Mouse (Mus musculus) lung, postnatal 10 days (tissue): ENCODE data around the gene Wdr86.
"Not testable (repeated sequence)": the region's sequence is repeated elsewhere in the genome, so short reads cannot be mapped to it uniquely, and the experiment has no call there.

Source experiments
- DNase-seq: peaks from one replicate; pipeline ENCODE4 v3.0.0; 2021

Wdr86 gene

DNA sequence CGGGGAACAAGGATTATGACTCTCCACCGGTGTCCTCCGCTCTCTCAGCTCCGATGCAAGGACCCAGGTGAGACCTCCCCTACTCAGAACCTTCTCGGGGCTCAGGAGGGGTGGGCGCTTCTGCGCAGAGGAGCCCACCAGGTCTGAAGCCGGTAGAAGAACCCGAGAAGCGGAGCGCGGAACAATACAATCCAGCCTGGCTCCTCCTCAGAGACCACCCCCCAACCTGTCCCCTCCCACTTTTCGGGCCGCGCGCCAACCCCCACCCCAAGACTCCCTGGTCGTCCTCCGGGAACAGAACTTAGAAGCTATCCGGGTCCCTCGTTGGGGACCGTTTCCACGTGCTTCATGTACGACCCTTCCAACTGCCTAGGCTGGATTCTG is at the start of gene Wdr86:
Wdr86 (minus strand) TSS at position 240 of the 384 bp plus-strand sequence.
- DNase-seq: no peak

DNA sequence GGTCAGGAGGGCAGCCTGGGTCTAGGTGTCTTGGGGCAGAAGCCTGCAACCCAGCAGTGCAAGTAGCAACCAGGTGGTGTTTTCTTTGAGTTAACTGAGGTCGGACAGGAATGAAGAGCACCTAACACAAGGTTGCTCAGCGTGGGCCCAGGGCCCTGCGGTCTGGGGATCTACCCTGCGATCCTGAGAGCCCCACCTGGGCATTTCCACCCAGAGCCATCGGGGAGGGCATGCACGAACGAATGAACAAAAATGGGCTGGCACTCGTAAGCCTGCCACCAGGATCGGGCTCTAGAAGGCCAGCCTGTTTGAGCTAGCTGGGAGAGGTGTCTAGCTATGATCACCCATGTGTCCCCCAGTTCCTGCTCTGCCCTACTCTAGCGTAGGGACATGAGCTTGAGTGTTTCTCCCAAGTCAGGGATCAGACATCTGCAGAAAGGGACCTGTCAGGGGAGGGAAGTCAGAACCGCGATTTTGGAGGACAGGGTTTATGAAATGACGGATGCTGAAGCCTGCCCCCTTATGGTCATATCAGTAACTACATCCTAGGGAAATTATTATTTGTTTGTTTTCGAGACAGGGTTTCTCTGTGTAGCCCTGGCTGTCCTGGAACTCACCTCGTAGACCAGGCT is 49.5 kb upstream of the Wdr86 start:
- peak; percentile 62 for DNase-seq

DNA sequence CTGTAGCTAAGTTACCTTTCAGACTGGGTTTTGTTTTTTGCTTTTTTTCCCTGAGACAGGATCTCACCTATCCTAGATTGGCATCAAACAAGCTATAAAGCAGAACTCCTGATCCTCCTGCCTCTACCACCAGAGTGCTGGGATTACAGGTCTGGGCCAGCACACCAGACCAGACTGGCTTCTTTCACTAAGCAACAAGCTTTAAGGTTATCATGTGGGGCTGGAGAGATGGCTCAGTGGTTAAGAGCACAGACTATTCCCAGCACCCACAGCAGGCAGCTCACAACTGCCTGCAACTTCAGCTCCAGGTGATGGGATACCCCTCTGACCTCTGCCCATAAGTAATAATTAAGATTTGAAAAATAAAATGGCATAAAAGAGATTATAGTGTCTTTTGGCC is 48.8 kb upstream of the Wdr86 start:
- DNase-seq: no peak

DNA sequence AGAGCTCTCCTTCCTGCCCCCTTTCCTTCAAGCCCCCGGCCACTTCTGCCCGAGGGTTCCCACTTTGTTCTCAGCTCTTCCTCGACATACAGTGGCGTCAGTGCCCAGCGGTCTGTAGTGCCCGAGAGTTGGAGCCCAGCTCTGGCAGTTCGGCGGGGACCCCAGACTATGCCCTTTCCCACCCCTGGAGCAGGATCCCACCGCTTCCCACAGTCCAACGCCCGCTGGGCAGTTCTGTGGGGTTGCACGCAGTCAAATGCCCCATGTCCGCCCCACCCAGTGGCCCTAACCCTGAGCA is 48.3 kb upstream of the Wdr86 start:
- DNase-seq: no peak

DNA sequence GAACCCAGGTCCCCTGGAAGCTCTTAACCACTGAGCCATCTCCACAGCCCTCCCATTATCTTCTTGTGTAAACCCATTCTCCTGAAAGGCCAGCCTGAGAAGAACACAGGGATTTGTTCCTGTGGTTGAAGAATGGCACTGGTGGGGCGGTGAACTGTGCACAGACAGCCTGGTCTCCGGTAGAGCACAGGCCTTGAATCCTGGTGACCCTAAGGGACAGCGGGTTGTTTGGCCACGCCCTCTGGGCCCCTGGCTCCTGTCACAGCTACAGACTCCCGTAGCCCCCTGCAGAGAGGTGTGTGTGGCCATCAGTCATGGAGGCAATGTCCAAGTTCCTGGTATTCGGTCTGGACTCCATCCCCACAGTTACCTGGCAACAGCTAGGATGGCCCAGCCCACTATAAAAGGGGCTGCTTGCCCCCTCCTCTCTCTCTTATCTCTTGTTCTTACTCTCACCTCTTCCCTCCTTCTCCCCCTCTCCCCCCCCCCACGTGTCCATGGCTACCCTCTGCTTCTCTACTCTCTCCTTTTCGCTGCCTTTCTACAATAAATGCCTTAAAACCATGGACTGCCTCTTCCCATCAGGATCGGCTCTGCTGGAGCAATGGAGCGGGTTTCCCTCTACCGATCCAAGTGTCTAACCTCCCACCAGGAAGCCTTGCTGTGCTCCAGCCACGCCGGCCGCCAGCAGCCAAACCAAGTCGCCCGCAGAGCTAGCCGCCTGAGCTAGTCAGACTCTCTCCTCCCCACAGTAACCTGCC is 47.7 kb upstream of the Wdr86 start:
- no peak for DNase-seq

DNA sequence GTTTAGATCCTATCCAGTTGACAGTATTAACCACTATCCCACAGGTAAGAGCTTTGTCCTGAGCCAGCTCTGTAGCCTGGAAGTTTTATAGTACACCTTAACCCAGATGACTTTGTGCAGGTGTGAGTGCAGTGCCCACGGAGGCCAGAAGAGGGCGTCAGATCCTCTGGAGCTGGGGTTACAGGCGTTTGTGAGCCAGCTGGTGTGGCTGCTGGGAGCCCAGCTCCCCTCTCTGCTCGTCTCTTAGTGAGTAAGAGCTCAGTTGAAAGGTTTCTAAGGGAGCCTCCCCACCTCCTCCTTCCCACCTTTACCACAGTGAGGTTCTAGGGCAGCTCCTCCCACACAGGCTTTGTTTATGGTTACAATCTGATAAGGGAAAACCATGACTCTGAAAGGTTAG is 46.2 kb upstream of the Wdr86 start:
- DNase-seq: no peak

DNA sequence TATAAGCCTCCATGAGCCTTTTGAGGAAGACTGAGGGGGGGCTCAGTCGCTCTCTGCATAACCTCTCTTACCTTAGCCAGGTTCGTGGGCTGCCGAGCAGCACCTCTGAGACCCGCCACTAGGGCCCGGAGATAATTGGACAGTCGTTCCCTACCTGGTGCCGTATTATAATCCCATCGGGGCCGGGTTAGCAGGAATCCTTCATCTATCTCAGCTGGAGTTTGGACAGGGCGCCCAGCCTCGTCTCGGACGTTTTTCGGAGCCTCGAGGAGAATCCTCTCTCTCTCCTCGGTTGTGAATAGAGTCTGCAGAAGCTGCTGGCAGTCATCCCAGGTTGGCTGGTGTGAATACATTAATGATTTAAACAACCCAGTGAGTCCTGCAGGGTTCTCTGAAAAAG is 44.0 kb upstream of the Wdr86 start:
- not testable (repeated sequence) for DNase-seq

DNA sequence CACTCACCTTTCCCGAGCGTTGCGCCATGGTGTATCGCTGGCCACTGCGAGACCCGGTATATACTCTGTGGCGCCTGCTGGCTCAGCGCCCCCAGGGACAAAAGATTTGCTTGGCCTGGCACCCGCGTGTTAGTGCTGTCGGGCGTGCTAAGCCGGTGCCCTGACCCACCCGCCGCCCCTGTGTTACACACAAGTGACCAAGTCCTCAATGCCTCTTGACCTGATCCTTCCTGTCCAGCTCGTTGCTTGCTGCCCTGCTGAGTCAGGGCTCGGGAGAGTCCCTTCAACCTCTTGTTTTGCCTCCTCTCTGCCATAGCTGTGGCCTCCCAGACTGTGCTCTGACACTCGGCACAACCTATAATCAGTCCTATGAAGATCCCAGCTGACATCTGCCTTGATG is 27.3 kb upstream of the Wdr86 start, which contains the start of gene Crygn:
Crygn (minus strand) TSS at position 193 of the 400 bp plus-strand sequence.
- DNase-seq: no peak

DNA sequence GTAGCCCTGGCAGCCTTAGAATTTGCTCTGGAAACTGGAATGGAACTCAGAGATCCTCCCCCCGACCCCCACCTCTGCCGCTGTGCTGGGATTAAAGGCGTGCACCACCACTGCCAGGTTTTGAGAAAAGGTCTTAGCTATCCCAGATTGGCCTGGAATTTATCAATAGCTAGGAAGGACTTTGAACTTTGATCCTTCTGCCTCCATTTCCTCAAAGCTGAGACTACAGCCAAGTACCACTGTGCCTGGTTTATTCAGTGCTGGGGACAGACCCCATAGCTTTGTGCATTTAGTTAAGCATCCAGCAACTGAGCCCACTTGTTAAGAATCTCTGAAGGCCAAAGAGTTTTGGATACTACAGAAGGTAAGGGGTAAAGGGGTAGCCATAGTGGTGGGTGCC is 26.4 kb upstream of the Wdr86 start:
- no peak for DNase-seq

DNA sequence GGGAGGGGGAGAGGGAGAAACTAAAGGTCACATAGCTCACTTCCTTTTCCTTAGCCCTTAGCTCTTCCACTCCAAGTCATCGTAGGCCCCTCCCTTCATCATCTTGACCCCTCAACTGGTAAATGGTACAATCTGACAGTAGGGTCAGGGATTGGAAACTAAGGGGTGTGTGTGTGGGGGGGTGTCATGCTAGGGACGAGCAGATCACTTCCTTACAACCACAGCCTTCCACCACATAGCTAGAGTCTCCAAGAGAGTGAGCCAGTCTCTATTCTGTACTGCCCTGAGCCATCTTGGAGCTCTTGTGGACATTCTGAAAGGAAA is 21.6 kb upstream of the Wdr86 start:
- no peak for DNase-seq

DNA sequence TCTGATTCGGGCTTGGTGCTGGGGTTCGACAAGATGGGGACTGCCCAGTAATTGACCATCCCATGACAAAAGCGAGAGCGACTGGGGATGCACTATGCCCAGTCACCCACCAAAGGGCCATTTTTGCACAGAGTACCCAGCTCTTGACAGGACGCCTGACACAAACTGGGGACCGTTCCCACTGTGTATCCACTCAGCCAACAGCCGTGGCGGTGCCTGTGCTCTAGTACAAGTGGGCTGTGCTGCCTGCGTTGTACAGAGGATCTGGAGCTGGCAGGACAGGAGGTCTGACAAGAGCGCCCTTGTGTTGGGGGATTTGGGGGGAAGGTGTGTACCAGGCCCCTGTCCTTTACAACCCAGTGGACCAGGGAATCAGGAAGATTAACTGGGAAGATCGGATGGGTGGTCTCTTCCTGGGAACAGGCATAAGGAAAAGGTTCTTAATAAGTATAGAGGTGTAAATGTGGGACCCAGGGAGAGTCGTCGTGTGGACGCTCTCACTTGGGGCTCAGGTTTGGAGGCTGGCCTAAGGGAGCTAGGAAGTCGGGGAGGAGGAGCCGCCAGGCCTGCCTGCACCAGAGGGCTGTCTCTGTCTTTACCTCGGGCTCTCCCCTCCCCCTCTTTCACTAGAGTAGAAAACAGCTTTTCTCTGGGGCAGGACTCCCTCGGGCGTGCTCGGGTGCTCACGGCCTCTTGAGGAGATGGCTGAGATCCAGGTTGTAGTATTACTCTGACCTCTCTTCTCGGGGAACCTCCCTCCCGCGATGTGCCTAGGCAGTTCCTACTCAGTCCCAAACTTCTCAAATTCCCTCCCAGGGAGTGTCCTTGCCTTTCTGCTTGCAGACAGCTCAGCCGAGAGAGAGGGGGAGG is 21.0 kb upstream of the Wdr86 start:
- peak; percentile 84 for DNase-seq

DNA sequence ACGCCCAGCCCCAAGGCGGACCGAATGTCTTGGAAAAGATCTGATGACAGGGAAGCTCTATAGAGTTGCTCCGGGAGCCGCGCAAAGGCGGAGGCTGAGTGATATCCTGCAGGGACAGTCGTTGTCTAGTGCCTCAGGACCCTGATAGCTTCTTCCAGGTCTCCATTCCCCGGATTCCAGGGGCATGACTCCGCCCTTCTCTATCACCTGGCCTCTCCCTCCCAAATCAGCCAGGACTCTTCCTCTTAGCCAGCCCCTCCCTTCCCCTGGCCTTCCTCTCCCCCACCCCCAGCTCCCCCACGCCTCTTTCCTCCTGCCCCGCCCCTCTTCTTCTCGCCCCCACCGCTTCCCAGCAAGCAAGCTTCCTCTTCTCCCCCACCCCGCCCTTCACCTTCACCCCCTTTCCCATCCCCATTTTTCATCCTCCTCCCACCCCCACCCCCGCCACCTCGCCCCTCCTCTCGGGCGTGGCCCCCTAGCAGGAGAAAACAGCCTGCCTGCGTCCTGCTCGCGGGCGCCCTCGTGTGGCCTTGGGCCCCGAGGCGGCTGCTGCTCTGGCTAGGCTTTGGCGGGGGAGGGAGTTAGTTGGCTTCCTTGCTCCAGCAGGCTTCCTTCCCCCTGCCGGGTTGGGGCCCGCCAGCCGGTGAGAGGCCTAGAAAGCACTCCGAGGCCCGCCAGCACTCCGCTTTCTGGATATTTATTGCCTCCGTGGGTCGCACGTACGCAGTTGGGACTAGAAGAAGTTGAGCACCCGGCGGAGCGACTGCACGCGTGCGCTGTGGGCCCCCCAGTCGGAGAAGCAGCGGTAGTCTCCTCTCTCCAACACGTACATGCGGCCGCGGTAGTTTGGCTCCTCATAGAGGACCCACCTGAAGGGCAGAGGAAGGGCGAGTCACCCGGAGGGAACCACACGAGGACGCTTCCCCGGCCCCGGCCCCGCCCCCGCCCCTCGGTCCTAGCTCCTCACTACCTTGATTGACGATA is 20.1 kb upstream of the Wdr86 start:
- DNase-seq: peak; percentile 94

DNA sequence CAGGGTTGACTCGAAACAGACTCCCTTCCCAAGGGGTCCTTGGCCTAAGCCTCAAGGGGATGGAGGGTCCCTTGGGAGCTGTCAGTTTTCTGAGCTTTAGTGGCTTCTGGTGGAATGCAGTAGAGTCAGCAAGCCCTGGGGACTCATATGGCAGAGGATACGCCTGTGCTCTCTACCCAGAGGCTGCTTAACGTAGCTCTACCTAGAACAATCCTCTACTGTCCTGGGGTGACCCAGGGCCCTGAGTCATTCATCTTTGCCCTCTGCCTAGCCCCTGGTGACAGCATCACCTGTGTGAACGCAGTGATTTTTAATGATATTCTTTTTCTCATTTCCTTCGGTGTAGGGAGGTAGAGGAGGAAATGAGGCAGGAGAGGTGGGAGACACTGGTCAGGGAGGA is 19.2 kb upstream of the Wdr86 start:
- DNase-seq: no peak

DNA sequence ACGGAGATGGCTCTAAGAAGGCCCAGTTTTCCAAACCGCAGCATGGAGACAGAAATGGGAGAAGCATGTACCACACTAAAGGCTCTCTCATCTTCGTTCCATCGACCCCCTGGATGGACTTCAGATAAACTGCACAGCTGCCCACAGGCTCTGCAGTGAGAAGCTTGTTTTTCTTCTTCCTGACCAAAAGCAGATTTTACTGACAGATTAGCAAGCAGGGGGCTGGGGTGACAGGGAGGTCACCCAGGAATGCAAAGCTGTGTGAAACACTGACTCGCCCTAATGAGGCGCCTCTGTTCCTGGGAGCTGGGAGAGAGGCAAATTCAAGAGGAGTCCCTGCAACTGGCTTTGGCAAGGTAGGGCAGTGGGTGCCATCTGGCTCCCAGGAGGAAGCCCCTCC is 17.0 kb upstream of the Wdr86 start:
- no peak for DNase-seq

DNA sequence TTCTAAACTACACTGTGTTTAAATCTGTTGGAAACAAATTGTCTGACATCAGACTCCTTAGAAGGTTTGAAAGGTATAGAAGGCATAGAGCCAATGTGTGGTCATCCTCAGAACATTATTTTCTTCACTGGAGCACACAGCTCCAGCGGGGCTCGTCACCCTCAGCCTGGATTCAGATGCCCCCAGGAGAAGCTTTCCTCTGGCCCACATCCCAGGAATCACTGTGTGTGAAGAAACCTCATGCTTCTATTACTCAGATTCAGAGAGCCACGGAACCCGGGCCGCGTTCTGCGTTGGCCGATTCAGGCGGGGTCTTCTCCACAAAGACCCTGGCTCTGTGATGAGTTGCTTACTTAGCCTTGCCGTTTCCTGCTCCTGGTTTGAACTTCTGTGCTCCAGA is 13.4 kb upstream of the Wdr86 start:
- DNase-seq: no peak

DNA sequence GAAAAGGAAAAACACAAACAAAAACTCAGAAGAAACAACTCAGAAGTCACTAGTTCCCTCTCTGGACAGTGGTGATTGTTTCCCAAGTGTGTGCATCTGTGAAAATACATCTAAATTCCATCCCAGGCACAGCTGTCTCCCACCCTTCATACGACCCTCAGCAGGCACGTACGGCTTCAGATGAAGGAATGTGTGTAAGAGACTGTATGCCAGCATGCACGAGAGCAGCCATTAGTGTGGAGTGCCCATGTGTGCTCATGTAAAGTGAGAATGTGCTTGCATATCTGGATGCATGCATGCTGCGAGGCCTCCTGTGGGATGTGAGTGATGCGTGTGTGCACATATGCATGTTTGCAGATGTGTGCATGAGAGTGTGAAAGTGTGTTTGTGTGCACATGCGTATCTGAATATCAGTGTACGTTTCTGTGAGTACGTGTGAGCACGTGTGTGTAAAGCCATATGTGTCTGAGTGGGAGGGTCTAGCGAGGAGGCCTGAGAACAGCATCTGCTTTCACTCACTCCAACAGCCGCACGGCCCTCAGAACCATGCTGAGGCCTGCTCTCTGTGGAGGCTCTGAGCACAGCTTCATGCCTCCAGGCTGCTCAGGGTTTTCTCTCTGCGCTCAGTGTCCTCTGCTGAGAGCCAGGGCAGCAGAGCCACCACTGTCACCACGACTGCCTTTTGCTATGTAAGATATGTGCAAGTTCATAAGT is 10.8 kb upstream of the Wdr86 start:
- no peak for DNase-seq

DNA sequence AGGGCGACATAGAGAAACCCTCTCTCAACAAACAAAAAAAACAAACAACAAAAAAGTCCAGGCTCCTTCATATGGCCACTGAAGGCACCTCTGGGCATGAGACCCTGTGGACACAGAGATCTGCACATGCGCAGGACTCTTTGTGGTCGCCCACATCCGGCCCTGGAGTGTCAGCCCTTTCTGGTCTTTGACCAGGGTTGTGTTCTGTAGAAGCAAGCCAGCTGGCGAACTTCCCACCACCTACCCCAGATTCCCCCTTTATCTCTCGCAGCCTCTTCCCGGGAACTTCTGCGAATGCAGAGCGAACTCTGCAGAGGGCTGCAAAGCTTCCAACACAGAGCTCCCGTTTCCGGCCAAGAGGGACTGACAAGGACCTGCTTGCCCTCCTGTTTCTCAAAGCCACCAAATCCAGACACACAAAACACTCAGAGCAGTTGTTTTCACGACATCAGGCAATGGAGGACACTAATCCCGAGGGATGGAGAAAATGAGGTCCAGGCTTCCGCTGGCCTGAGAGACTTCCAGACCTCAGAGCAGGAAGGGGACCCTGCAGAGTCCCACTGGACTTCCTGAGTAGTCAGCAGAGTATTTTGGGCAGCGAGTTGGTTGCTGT is 8.7 kb upstream of the Wdr86 start:
- peak; percentile 90 for DNase-seq

DNA sequence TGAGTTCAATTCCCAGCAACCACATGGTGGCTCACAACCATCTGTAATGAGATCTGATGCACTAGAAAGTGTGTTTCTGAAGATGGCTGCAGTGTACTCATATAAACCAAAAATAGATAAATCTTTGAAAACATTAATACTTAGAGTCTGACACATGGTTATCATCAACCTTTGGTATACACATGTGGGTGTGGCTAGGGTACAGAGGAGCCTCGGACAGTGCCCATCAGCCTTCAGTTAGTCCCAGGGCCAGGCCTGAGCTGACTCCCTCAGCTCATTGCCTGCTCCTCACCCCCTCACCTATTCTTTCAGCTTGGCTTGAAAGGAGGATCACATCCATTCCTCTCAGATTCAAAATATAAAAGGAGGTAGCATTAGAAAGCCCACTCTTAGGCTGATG is 8.0 kb upstream of the Wdr86 start:
- no peak for DNase-seq

DNA sequence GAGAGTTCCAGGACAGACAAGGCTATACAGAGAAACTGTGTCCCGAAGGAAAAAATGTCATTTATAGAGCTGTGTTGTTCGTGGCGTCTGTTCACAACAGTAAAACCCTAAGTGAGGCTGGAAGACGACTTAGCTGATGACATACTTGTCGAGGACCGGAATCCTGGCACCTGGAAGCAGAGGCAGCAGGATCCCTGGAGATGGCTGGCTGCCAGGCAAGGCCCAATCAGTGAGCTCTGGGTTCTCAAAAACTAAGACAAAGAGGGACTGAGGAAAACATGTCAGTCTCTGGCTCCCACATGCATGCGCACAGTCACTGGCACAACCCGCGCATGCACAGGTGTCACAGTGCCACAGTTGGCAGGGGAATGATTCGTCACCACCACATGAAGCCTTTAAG is 7.1 kb upstream of the Wdr86 start:
- no peak for DNase-seq

DNA sequence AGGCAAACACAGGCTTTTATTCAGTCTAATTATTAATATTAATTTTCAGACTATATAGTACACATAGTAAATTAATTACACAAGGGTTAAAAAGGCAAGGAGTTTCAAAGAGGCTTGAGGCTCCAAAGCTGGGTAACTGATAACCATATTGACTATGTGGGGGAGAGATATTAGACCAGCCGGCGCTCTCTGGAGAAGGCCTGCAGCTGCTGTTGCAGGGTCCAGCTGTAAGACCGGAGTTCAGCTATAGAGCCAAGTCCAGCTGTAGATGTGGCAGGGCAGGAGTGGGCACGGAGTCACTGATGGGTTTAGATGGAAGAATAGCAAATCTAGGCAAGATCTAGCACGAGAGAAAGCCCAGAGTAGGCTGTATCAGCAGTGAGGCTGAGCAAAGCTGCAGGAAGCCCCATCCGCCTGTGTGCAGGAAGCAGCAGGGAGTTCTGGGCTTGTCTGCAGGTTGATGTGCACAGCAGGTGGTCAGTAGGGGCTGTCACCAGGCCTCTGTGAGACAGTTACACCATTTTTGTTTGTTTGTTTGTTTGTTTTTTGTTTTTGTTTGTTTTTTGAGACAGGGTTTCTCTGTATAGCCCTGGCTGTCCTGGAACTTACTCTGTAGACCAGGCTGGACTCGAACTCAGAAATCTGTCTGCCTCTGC is 3.4 kb upstream of the Wdr86 start:
- DNase-seq: no peak

DNA sequence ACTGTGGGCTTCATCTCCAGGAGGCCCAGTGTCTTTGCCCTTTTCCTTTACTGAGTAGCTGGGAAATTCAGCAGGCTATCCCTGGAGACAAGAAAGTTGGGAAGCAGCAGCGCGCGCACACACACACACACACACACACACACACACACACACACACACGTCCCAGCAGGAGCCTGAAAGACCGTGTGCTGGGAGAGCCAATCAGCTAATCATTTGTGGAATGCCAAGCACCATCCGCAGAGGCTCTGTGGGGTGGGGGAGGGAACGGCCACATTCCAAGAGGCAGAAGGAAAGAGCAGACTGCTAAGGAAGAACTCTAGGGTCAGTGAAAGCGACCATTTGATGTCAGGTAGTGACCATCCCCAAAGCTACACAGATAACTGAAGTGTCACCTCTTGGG is 2.6 kb upstream of the Wdr86 start:
- peak; percentile 80 for DNase-seq
